Mouse (Mus musculus): ENCODE data around the gene Ccser1. TPM values are rescaled to one million over a fixed set of nuclear protein-coding genes. Genes with fewer than 3 reads are reported as not detected.

Gene Ccser1
- 0.78 TPM in 1 of 3 replicates, not detected in the others for total RNA-seq (2017)

GRCm38 (mm10) chr6:61179949-61180755 lies at the start of gene Ccser1:
TSS of gene Ccser1 (plus strand) at chr6:61180324.
- no peak for ATAC-seq (replicated peaks; ENCODE audit: insufficient number of reproducible peaks, low FRiP score, low TSS enrichment, poor library complexity, severe bottlenecking)

GRCm38 (mm10) chr6:61136436-61136835 lies 43.7 kb upstream of the Ccser1 start:
- ATAC-seq (replicated peaks; ENCODE audit: insufficient number of reproducible peaks, low FRiP score, low TSS enrichment, poor library complexity, severe bottlenecking) = no peak

- no peak for ATAC-seq (replicated peaks; ENCODE audit: insufficient number of reproducible peaks, low FRiP score, low TSS enrichment, poor library complexity, severe bottlenecking)
Observed at GRCm38 (mm10) chr6:61143031-61143430, 37.1 kb upstream of the Ccser1 start.

GRCm38 (mm10) chr6:61152924-61153323 lies 27.2 kb upstream of the Ccser1 start:
- no peak for ATAC-seq (replicated peaks; ENCODE audit: insufficient number of reproducible peaks, low FRiP score, low TSS enrichment, poor library complexity, severe bottlenecking)

- no peak for ATAC-seq (replicated peaks; ENCODE audit: insufficient number of reproducible peaks, low FRiP score, low TSS enrichment, poor library complexity, severe bottlenecking)
Observed at GRCm38 (mm10) chr6:61154654-61155053, 25.5 kb upstream of the Ccser1 start.

- no peak for ATAC-seq (replicated peaks; ENCODE audit: insufficient number of reproducible peaks, low FRiP score, low TSS enrichment, poor library complexity, severe bottlenecking)
Observed at GRCm38 (mm10) chr6:61155059-61155629, 25.0 kb upstream of the Ccser1 start.

GRCm38 (mm10) chr6:61155718-61156117 lies 24.4 kb upstream of the Ccser1 start:
- no peak for ATAC-seq (replicated peaks; ENCODE audit: insufficient number of reproducible peaks, low FRiP score, low TSS enrichment, poor library complexity, severe bottlenecking)

GRCm38 (mm10) chr6:61162117-61162516 lies 18.0 kb upstream of the Ccser1 start:
- ATAC-seq (replicated peaks; ENCODE audit: insufficient number of reproducible peaks, low FRiP score, low TSS enrichment, poor library complexity, severe bottlenecking) = no peak

- ATAC-seq (replicated peaks; ENCODE audit: insufficient number of reproducible peaks, low FRiP score, low TSS enrichment, poor library complexity, severe bottlenecking) = no peak
Observed at GRCm38 (mm10) chr6:61166891-61167290, 13.2 kb upstream of the Ccser1 start.

- ATAC-seq (replicated peaks; ENCODE audit: insufficient number of reproducible peaks, low FRiP score, low TSS enrichment, poor library complexity, severe bottlenecking) = no peak
Observed at GRCm38 (mm10) chr6:61176126-61176525, 4.0 kb upstream of the Ccser1 start.

- no peak for ATAC-seq (replicated peaks; ENCODE audit: insufficient number of reproducible peaks, low FRiP score, low TSS enrichment, poor library complexity, severe bottlenecking)
Observed at GRCm38 (mm10) chr6:61177476-61177875, 2.6 kb upstream of the Ccser1 start.

- ATAC-seq (replicated peaks; ENCODE audit: insufficient number of reproducible peaks, low FRiP score, low TSS enrichment, poor library complexity, severe bottlenecking) = no peak
Observed at GRCm38 (mm10) chr6:61179641-61179948, 529 bp upstream of the Ccser1 start.

- no peak for ATAC-seq (replicated peaks; ENCODE audit: insufficient number of reproducible peaks, low FRiP score, low TSS enrichment, poor library complexity, severe bottlenecking)
Observed at GRCm38 (mm10) chr6:61180756-61181191, 650 bp downstream of the Ccser1 start.

GRCm38 (mm10) chr6:61189029-61189428 lies 8.9 kb downstream of the Ccser1 start:
- ATAC-seq (replicated peaks; ENCODE audit: insufficient number of reproducible peaks, low FRiP score, low TSS enrichment, poor library complexity, severe bottlenecking) = no peak

- ATAC-seq (replicated peaks; ENCODE audit: insufficient number of reproducible peaks, low FRiP score, low TSS enrichment, poor library complexity, severe bottlenecking) = no peak
Observed at GRCm38 (mm10) chr6:61191597-61192386, 11.7 kb downstream of the Ccser1 start.

GRCm38 (mm10) chr6:61203344-61203743 lies 23.2 kb downstream of the Ccser1 start:
- ATAC-seq (replicated peaks; ENCODE audit: insufficient number of reproducible peaks, low FRiP score, low TSS enrichment, poor library complexity, severe bottlenecking) = no peak

- no peak for ATAC-seq (replicated peaks; ENCODE audit: insufficient number of reproducible peaks, low FRiP score, low TSS enrichment, poor library complexity, severe bottlenecking)
Observed at GRCm38 (mm10) chr6:61206042-61206441, 25.9 kb downstream of the Ccser1 start.

GRCm38 (mm10) chr6:61206619-61207018 lies 26.5 kb downstream of the Ccser1 start:
- ATAC-seq (replicated peaks; ENCODE audit: insufficient number of reproducible peaks, low FRiP score, low TSS enrichment, poor library complexity, severe bottlenecking) = no peak

GRCm38 (mm10) chr6:61210061-61210737 lies 30.1 kb downstream of the Ccser1 start:
- ATAC-seq (replicated peaks; ENCODE audit: insufficient number of reproducible peaks, low FRiP score, low TSS enrichment, poor library complexity, severe bottlenecking) = no peak

All from monocyte, adult 5-6 weeks (primary cell).